Mouse (Mus musculus): Measurements from ENCODE around the gene Fut1. TPM values are rescaled to one million over a fixed set of nuclear protein-coding genes. Genes with fewer than 3 reads are reported as not detected.

Fut1 gene
- polyA plus RNA-seq (2015; fragmentation: Nextera tagmentation; extraction: Ambion mirVana): 0.38 and 0.73 TPM in 2 replicates

DNA sequence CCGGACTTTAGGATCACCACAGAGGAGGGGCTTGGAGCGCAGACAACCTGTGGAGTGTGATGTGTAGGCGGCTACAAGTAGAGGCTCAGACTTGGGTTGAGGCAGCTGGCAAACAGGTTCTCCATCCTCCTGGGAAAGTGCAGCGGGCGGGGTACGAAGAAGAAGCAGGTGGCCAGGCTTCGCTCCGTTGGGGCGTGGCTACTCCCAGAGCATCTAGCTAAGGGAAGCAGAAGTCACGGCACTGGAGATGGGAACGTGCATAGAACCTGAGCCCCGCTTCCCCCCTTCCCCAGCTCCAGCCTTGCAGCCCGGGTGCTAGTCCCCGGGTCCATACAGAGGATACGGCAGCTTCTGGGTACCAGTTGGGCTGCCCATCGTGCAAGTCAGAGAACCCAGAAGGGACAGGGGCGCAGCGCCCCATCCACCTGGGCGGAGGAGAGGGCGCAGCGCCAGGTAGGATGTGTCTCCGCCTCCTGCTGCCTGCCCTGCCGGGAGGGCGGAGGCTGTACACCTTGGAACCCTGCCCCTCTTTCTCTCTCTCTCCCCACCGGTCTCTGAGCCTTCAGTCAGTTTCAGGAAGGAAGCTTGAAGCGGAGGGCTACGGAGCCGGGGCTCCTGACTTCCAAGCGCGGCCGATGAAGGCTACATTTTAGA is at the start of gene Fut1:
Fut1 (plus strand) TSS at position 248 of the 654 bp plus-strand sequence.
- H3K36me3 ChIP-seq: no peaks in the 10 kb centered on the region
- 0 out of 2 replicates have a peak within 1 kb of the TSS, but pooled peaks have one; percentile 2 for H3K27ac ChIP-seq
- peak; percentile 79 for ATAC-seq
- H3K4me1 ChIP-seq (replicated peaks): peaks cover 11% of the 10 kb centered on the region
- no peaks in the 10 kb centered on the region for H3K9me3 ChIP-seq
- H3K27me3 ChIP-seq (replicated peaks): peaks cover 39% of the 10 kb centered on the region
- peak within 1 kb of the TSS; percentile 13 for H3K4me3 ChIP-seq (replicated peaks)
- 7% methylated on average over 31 of the region's 31 CpGs for WGBS
- H3K4me2 ChIP-seq (replicated peaks): peak within 1 kb of the TSS; percentile 52
- H3K9ac ChIP-seq: peak within 1 kb of the TSS; percentile 9; the same call in 1 of the 2 replicates

DNA sequence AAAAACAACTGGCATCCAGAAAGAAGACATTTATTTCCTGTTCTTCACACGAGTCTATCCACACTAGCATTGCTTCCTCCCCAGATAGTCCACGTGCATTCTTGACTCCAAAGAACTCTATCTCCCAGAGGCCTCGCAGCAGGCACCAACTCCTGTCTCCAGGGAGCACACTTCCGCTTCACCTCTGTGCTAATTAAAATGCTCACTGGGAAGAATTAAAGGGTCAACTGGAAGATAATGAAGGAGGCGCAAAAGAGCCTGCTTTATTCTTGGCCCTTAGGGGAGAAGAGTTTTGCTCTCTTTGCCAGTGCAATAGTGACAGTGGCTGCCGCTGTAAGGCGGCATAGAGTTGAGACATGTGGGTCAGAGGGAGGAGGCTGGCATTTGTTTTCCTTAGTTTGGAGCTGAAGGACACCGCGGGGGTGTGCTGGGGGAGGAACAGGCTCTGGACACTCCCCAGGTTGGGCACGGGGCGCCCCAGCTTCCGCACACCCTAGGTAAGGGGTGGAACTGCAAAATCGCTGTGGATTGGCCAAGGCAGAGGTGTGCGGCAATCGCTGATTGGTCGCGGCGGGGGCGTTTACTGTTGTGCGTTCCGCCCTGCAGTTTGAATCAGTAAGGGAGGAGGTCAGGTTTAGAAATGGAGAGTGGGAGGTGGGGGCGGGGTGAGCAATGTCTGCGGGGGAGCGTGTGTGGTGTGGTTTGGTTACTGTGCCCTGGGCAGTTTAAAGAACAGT is 49.1 kb upstream of the Fut1 start:
- peak overlapping the region; percentile 86 for H3K27ac ChIP-seq
- WGBS: under 1% methylated on average over 24 of the region's 24 CpGs
- H3K4me3 ChIP-seq (replicated peaks): peak overlapping the region; percentile 41
- H3K4me1 ChIP-seq (replicated peaks): peaks cover 18% of the 10 kb centered on the region
- peak overlapping the region; percentile 67 for H3K4me2 ChIP-seq (replicated peaks)
- no peaks in the 10 kb centered on the region for H3K9me3 ChIP-seq
- ATAC-seq: peak; percentile 97
- no peaks in the 10 kb centered on the region for H3K36me3 ChIP-seq
- no peaks in the 10 kb centered on the region for H3K27me3 ChIP-seq (replicated peaks)
- peak overlapping the region; percentile 31; the same call in 1 of the 2 replicates for H3K9ac ChIP-seq

DNA sequence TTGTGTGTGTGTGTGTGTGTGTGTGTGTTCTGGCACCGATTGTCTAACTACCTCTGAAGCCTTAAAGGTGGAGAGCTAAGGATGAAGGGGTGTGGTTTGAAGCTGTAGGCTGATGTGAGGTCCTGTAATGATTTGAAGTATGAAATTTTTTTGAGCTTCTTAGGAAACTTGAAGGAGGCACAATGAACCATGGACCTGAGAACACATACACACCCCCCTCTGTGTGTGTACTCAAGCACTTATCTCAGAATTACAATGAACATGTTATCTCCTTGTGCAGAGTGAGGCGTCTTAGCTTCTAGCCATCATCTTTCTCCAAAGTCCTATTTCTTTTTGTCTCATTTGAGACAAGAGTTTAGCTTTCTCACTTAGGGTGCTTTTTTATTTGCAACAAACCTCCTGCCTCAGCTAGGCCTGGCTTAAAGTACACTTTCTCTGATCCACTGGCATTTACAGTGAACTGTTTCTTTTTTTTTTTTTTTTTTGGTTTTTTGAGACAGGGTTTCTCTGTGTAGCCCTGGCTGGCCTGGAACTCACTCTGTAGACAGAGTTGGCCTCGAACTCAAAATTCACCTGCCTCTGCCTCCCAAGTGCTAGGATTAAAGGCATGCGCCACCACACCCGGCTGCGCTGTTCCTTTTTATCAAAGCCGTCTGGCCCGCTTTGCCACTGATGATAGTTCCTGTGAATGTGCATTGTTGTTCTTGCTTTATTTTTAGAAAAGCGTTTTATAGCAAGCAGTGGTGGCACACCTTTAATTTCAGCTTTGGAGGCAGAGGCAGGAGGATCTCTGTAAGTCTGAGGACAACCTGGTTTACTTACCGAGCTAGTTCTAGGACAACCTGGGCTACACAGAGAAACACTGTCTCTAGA is 48.3 kb upstream of the Fut1 start:
- H3K27me3 ChIP-seq (replicated peaks): no peaks in the 10 kb centered on the region
- peak overlapping the region; percentile 87 for H3K27ac ChIP-seq
- H3K4me3 ChIP-seq (replicated peaks): peak overlapping the region; percentile 41
- peak overlapping the region; percentile 67 for H3K4me2 ChIP-seq (replicated peaks)
- no peaks in the 10 kb centered on the region for H3K36me3 ChIP-seq
- no peak overlapping the region for H3K9ac ChIP-seq
- no peaks in the 10 kb centered on the region for H3K9me3 ChIP-seq
- H3K4me1 ChIP-seq (replicated peaks): peaks cover 18% of the 10 kb centered on the region
- 73% methylated on average over 10 of the region's 10 CpGs for WGBS
- peak; percentile 52 for ATAC-seq

DNA sequence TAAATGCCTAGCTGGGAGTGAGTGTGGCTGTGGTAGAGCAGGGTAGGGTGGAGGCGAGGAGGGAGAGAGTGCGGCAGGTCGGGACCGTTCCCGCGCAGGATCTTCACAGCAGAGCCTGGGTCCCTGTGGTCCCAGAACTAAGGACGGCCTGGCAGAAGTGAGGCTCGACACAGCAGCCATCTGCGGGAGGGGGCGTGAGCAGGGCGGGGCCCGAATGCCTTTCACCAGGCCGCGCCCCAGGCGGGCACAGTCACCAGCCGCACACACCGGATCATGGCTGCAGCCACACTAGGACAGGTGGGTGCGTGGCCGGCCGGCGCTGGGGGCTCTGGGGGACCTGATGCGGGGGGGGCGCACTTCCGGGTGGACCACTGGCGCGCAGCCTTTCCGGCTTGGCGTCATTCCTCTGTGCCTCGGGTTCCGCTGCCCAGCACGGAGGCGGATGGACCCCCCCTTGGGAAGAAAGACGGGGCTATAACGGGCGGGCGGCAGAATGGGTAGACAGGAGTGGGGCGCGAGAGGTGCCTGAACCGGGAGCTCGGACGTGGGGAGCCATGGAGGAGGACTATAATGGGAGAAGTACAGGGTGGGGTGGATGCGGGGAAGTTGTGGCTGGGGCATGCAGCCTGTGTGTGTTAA is 46.9 kb upstream of the Fut1 start, which contains the start of gene Bcat2:
Bcat2 (plus strand) TSS at position 51 of the 639 bp plus-strand sequence.
- 2% methylated on average over 42 of the region's 42 CpGs for WGBS
- Histone ChIP-seq H3K4me3 (replicated peaks) (peak within 1 kb of the TSS; percentile 67), H3K36me3 (no peaks in the 10 kb centered on the region), H3K9me3 (no peaks in the 10 kb centered on the region), H3K9ac (peak within 1 kb of the TSS; percentile 74), H3K4me2 (replicated peaks) (peak within 1 kb of the TSS; percentile 83), H3K4me1 (replicated peaks) (peaks cover 18% of the 10 kb centered on the region), H3K27ac (peak within 1 kb of the TSS; percentile 87), H3K27me3 (replicated peaks) (no peaks in the 10 kb centered on the region)
- ATAC-seq: peak; percentile 56

DNA sequence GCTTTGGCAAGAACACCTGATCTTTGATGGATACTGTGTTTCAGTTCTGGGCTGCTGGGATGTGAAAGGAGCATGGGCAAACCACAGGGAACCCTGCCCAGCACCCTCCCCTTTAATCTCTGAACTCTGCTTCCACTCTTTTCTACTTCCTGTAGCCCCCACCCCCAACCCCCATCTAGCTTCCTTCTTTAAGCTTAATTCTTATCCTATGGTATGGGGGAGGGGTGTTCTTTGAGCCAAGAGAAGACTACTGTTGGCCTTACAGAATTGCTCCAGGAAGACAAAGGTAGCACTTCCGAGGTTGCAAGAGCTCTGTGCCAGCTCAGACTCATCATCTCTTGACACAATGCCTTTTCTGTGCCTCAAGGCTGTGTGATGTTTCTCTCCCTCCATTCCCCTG is 45.1 kb upstream of the Fut1 start:
- H3K4me3 ChIP-seq (replicated peaks): no peak overlapping the region
- H3K27ac ChIP-seq: no peak overlapping the region
- H3K9me3 ChIP-seq: no peaks in the 10 kb centered on the region
- peaks cover 18% of the 10 kb centered on the region for H3K4me1 ChIP-seq (replicated peaks)
- no peak overlapping the region for H3K4me2 ChIP-seq (replicated peaks)
- no peak overlapping the region for H3K9ac ChIP-seq
- H3K36me3 ChIP-seq: no peaks in the 10 kb centered on the region
- no peak for ATAC-seq
- no peaks in the 10 kb centered on the region for H3K27me3 ChIP-seq (replicated peaks)
- 46% methylated on average over 1 of the region's 1 CpGs for WGBS

DNA sequence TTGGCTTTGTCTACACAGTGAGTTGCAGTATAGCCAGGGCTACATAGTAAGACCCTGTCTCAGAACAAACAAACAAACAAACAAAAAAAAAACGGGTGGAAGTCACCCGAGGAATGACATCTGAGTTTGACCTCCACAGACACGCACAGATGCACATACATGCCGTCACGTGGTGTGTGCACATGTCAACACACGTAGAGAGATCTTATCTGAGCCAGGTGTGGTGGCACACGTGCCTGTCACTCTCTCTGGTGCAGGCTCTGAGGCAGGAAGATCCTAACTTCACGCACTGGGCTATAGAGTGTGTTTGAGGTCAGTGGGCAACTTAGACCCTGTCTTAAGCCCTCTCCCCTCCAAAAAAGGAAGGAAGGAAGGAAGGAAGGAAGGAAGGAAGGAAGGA is 43.1 kb upstream of the Fut1 start:
- no peak overlapping the region for H3K9ac ChIP-seq
- peak overlapping the region; percentile 27; the same call in 1 of the 2 replicates for H3K4me3 ChIP-seq (replicated peaks)
- H3K36me3 ChIP-seq: 0 out of 2 replicates have a peak, but pooled peaks cover 5% of the 10 kb centered on the region
- peak overlapping the region; percentile 53 for H3K4me2 ChIP-seq (replicated peaks)
- whole genome bisulfite sequencing: 67% methylated on average over 8 of the region's 8 CpGs
- no peaks in the 10 kb centered on the region for H3K27me3 ChIP-seq (replicated peaks)
- H3K4me1 ChIP-seq (replicated peaks): peaks cover 13% of the 10 kb centered on the region
- H3K27ac ChIP-seq: no peak overlapping the region
- H3K9me3 ChIP-seq: no peaks in the 10 kb centered on the region
- ATAC-seq: no peak

DNA sequence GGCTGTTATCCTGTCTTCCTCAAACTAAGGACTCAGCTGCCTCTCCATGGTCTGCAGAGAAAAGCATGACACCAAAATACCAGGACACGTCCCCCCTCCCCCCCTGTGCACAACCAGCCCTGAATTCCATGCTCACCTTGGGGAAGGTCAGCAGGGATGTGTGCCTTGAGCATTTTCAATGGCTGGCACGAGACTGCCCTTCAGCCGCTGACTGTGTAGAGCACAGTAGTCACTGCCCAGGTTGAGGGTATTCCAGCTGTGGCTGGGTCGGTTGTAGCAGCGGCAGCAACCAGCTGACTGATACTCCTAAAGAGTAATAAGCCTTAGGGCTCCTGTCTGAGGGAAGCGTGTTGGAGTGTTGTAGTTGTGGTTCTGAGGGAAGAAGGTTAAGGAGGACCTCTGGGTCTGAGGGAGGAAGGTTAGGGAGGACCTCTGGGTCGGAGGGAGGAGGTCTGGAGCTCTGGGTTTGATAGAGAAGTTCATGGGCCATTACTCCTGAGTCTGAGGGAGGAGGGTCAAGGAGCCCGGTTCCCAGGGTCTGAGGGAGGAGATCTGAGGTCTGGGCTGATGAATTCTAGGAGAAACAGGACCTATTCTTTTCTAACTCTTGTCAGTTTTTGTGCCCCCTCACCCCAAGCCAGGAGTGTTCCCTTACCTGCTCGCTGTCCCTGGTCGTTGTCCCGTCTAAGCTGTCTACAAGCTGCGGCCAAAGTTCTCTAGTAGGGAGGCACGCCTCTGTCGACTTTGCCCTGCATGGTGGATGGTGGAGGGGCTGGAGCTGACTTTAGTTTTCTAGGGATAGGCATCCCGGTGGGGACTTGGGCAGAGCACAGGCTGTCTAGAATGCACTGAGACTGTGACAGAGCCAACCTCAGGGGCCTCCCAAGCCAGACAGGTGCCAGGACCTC is 42.4 kb upstream of the Fut1 start:
- peak; percentile 83 for ATAC-seq
- H3K4me3 ChIP-seq (replicated peaks): peak overlapping the region; percentile 27
- peak overlapping the region; percentile 58 for H3K27ac ChIP-seq
- peaks cover 12% of the 10 kb centered on the region for H3K4me1 ChIP-seq (replicated peaks)
- peak overlapping the region; percentile 53 for H3K4me2 ChIP-seq (replicated peaks)
- WGBS: 72% methylated on average over 15 of the region's 15 CpGs
- peak overlapping the region; percentile 18; the same call in 1 of the 2 replicates for H3K9ac ChIP-seq
- H3K9me3 ChIP-seq: no peaks in the 10 kb centered on the region
- 0 out of 2 replicates have a peak, but pooled peaks cover 5% of the 10 kb centered on the region for H3K36me3 ChIP-seq
- H3K27me3 ChIP-seq (replicated peaks): no peaks in the 10 kb centered on the region

DNA sequence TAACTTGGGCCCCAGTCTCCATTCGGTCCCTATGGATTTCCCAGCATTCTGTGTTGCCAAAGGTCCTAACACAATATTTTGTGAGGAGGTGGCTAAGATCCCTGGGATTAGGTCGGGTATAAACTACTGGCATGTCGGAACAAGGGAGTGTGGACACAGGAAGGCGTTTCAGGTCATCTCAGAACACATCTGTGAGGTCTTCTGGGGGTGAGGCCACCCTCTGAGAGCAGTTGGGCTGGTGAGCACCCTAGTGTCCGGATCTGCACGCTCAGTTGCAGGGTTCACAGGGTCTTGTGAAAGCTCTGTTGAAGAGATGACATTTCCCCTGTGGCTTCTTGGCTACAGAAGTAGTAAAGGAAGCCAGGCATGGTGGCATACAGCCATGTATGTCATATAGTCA is 31.2 kb upstream of the Fut1 start:
- peaks cover 9% of the 10 kb centered on the region for H3K36me3 ChIP-seq
- WGBS: 94% methylated on average over 6 of the region's 6 CpGs
- no peak for ATAC-seq
- H3K27me3 ChIP-seq (replicated peaks): no peaks in the 10 kb centered on the region
- 0 out of 2 replicates have a peak, but pooled peaks cover 4% of the 10 kb centered on the region for H3K4me1 ChIP-seq (replicated peaks)
- H3K4me2 ChIP-seq (replicated peaks): no peak overlapping the region
- no peak overlapping the region for H3K27ac ChIP-seq
- no peak overlapping the region for H3K4me3 ChIP-seq (replicated peaks)
- no peak overlapping the region for H3K9ac ChIP-seq
- H3K9me3 ChIP-seq: no peaks in the 10 kb centered on the region

DNA sequence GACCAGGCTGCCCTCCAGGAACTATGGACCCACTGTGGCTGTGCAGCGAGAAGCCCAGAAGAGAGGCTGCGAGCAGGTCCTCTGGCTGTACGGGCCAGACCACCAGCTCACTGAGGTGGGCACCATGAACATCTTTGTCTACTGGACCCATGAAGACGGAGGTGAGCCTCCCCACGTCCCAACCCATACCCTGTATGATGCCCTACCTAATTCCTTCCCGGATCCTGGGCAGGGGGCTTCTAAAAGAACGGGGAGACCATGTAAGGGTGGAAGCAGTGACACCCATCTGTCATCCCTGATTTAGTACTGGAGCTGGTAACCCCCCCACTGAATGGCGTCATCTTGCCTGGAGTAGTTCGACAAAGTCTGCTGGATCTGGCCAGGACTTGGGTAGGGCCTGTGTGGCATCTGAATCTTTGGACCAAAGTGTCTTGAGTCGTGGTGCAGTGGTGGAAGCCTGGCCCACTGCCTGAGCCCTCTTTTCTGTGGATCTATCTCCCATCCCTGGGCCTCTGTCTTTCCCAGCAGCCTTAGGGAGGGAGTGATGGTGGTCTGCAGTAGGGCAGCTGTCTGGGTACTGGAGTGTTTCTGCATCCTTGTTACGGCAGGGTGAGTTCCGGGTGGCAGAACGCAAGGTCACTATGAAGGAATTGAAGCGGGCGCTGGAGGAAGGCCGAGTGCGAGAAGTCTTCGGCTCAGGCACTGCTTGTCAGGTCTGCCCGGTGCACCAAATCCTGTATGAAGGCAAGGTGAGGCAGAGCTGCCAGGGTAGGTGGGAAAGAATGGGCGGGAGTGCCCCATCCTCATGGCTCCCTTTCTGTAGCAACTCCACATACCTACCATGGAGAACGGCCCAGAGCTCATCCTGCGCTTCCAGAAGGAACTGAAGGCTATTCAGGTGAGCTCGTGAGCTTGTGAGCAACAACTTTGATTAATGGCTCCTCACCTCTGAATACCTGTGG is 29.2 kb upstream of the Fut1 start:
- Histone ChIP-seq H3K9ac (no peak overlapping the region), H3K9me3 (no peaks in the 10 kb centered on the region), H3K4me2 (replicated peaks) (no peak overlapping the region), H3K27me3 (replicated peaks) (no peaks in the 10 kb centered on the region), H3K36me3 (peaks cover 9% of the 10 kb centered on the region), H3K27ac (no peak overlapping the region), H3K4me1 (replicated peaks) (0 out of 2 replicates have a peak, but pooled peaks cover 4% of the 10 kb centered on the region), H3K4me3 (replicated peaks) (no peak overlapping the region)
- ATAC-seq: no peak
- 93% methylated on average over 23 of the region's 23 CpGs for WGBS

DNA sequence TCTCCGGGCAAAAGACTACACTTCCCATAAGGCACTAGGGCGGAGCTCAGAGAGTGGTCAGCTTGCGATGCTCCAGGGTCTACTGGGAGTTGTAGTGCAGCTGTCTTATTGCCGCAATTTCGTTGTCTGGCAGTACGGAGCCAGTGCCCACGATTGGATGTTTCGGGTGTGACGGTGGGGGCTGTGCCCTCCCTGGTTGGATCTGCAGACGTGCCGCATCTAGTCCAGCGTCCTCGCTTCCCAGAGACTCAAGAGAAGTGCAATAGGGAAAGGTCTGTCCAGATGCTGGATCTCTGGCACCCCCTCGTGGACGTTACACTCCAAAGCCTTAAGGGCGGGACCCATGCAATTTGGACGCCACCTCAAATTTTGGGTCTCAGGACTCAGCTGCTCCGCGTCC is 27.9 kb upstream of the Fut1 start:
- Histone ChIP-seq H3K27me3 (replicated peaks) (no peaks in the 10 kb centered on the region), H3K9ac (no peak overlapping the region), H3K4me1 (replicated peaks) (0 out of 2 replicates have a peak, but pooled peaks cover 4% of the 10 kb centered on the region), H3K27ac (no peak overlapping the region), H3K4me2 (replicated peaks) (peak overlapping the region; percentile 53), H3K9me3 (no peaks in the 10 kb centered on the region), H3K36me3 (peaks cover 9% of the 10 kb centered on the region), H3K4me3 (replicated peaks) (peak overlapping the region; percentile 31)
- ATAC-seq: peak; percentile 97
- 3% methylated on average over 19 of the region's 19 CpGs for WGBS
